Mouse (Mus musculus) MEL (cell line): Measurements from ENCODE around the gene Cdh13.

Source experiments
- NRF1 ChIP-seq: IDR thresholded peaks from 2 replicates; pipeline ENCODE4 v1.6.1; 2014; ENCODE audit warnings: low read depth, mild to moderate bottlenecking, inconsistent platforms, low read length, improper control_type of control experiment, moderate library complexity; ENCODE audit not compliant: poor library complexity, insufficient read depth, severe bottlenecking
- POLR2A ChIP-seq, 2 experiments: IDR thresholded peaks; 2 replicates each; pipeline ENCODE4 v1.6.1; 2011 to 2012; ENCODE audit warnings: low read length in 2 of 2, mild to moderate bottlenecking in 2 of 2, control low read depth in 1 of 2, improper control_type of control experiment in 1 of 2, low read depth in 1 of 2, moderate library complexity in 1 of 2; ENCODE audit not compliant: control insufficient read depth in 1 of 2, insufficient read depth in 1 of 2, poor library complexity in 1 of 2
- SMC3 ChIP-seq: IDR thresholded peaks from 2 replicates; pipeline ENCODE4 v1.6.1; 2011; ENCODE audit warnings: low read depth, low read length, improper control_type of control experiment

- TF ChIP-seq SMC3: no peak
- no peak for TF ChIP-seq POLR2A (IDR thresholded peaks at IDR 0.05; ENCODE audit: control insufficient read depth in 1 of 2, insufficient read depth in 1 of 2, low read depth in 1 of 2, low read length in 2 of 2, poor library complexity in 1 of 2)
- TF ChIP-seq NRF1: no peak
These were observed 513.0 kb downstream of the Cdh13 start for GRCm38 (mm10) chr8:118796491-118796890.
